Mouse (Mus musculus): ENCODE measurements around the gene Sorbs2.

DNA sequence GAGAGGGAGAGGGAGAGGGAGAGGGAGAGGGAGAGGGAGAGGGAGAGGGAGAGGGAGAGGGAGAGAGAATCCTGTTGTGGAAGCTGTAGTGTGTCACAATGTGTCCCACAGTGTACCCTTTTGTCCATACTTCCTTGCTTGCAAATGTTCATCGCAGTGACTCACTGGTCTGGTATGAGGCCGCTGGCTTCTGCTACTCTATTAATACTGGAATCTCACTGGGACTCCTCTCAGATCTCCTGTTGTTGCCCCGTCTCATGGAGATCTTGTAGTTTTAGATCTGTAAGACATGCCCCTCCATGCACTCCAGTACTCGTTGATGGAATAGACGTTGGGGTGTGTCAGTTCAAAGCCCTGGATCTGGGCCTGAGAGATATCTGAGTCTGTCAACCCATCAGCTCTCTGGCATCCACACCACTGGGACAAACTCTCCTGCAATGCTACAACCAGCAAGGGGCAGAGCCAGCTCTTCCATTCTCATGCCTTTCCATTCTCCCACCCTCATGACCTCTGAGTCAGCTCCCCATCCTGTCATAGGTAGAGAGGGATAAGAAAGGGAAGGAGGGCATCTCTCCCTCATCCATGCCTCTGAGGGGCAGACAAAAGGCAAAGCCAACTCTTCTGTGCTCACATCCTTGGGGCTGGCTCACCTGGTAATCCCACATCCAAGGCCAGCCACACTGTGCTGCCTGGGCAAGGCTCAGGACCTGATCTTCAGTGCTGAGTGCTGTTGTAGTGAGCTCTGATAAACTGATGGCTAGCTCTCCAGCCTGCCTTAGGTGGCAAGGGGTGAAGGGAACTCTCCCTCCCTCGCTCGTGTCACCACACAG lies 72.3 kb downstream of the Sorbs2 start:
- TF ChIP-seq CTCF (IDR thresholded peaks at IDR 0.05; ENCODE audit: low read depth, low read length) (no peak), POLR2A (IDR thresholded peaks at IDR 0.05; ENCODE audit: borderline replicate concordance, low read depth, low read length) (no peak)

Data from bone marrow macrophage, adult 2 months (primary cell).